Mouse (Mus musculus) liver, postnatal 0 days (tissue): Measurements from ENCODE around the gene Rrnad1.

Experiments
- CTCF ChIP-seq: sonication (generic); IDR thresholded peaks from 2 replicates; pipeline ENCODE4 v1.5.1; 2016; ENCODE audit warnings: antibody characterized with exemption, low read depth
- EP300 ChIP-seq: IDR thresholded peaks from 2 replicates; pipeline ENCODE4 v1.6.1; 2016; ENCODE audit warnings: antibody characterized with exemption, low read depth, mild to moderate bottlenecking

GRCm38 (mm10) chr3:87946541-87946860 lies 16.0 kb upstream of the Rrnad1 start:
- TF ChIP-seq CTCF = no peak
- TF ChIP-seq EP300 = no peak
